Mouse (Mus musculus) ES-Bruce4 (cell line): ENCODE measurements around the gene 2410002F23Rik. TPM values are rescaled to one million over a fixed set of nuclear protein-coding genes. Genes with fewer than 3 reads are reported as not detected.

Experiments used
- H3K27ac ChIP-seq: 2 replicates; pipeline ENCODE4 v1.5.1; 2012; ENCODE audit warnings: low read length, inconsistent platforms; ENCODE audit not compliant: insufficient read depth
- H3K27me3 ChIP-seq: 2 replicates; pipeline ENCODE4 v1.6.1; 2012; ENCODE audit warnings: mild to moderate bottlenecking, low read length, inconsistent platforms; ENCODE audit not compliant: control insufficient read depth, poor library complexity, insufficient read depth, severe bottlenecking
- H3K36me3 ChIP-seq: 2 replicates; pipeline ENCODE4 v1.6.1; 2012; ENCODE audit warnings: inconsistent platforms, mild to moderate bottlenecking, low read length, moderate library complexity; ENCODE audit not compliant: control insufficient read depth, poor library complexity, insufficient read depth, severe bottlenecking
- H3K4me1 ChIP-seq: one replicate; pipeline ENCODE4 v1.8.1; 2011; ENCODE audit warnings: low read length; ENCODE audit not compliant: control insufficient read depth, insufficient read depth
- H3K4me3 ChIP-seq: 2 replicates; pipeline ENCODE4 v1.5.1; 2011; ENCODE audit warnings: low read depth, mild to moderate bottlenecking, low read length
- H3K9ac ChIP-seq: 2 replicates; pipeline ENCODE4 v1.6.1; 2012; ENCODE audit warnings: low read depth, mild to moderate bottlenecking, inconsistent platforms; ENCODE audit not compliant: poor library complexity, severe bottlenecking
- H3K9me3 ChIP-seq: replicated peaks from 2 replicates; pipeline ENCODE4 v1.6.1; 2012; ENCODE audit warnings: mild to moderate bottlenecking, low read length, inconsistent platforms; ENCODE audit not compliant: control insufficient read depth, poor library complexity, insufficient read depth, severe bottlenecking
- CTCF ChIP-seq: IDR thresholded peaks from one replicate; pipeline ENCODE4 v1.8.1; 2011; ENCODE audit warnings: low read depth, low read length
- EP300 ChIP-seq: IDR thresholded peaks from 2 replicates; pipeline ENCODE4 v1.6.1; 2011; ENCODE audit warnings: low read depth, low read length; ENCODE audit not compliant: insufficient read depth
- POLR2A ChIP-seq: IDR thresholded peaks from one replicate; pipeline ENCODE4 v1.8.1; 2011; ENCODE audit warnings: low read length; ENCODE audit not compliant: insufficient read depth
- polyA plus RNA-seq: library from polyadenylated mRNA; stranded (reverse); fragments of >200 nt; gene quantifications from 2 replicates; pipeline ENCODE4 v1.2.4, GENCODE M21; 2011; ENCODE audit warnings: low read depth; ENCODE audit not compliant: missing spikeins, insufficient read depth, insufficient read length

The 2410002F23Rik gene
- polyA plus RNA-seq, 1 experiment = 76.7 TPM

- no peaks in the 10 kb centered on the region for H3K9me3 ChIP-seq
- H3K36me3 ChIP-seq = peaks cover 1% of the 10 kb centered on the region; the same call in 1 of the 2 replicates
- no peaks in the 10 kb centered on the region for H3K4me1 ChIP-seq
- H3K4me3 ChIP-seq = no peak within 1 kb of the TSS
- H3K9ac ChIP-seq = no peak within 1 kb of the TSS
- no peak within 1 kb of the TSS for H3K27ac ChIP-seq
- TF ChIP-seq POLR2A (no peak), CTCF (no peak), EP300 (no peak)
- H3K27me3 ChIP-seq = no peaks in the 10 kb centered on the region
Observed at GRCm38 (mm10) chr7:44257278-44257677, 10.8 kb downstream of the 2410002F23Rik start, which contains the start of gene Acp4. TSS of gene Acp4 (minus strand) at chr7:44257378.

GRCm38 (mm10) chr7:44260410-44260809 is 13.9 kb downstream of the 2410002F23Rik start:
- Histone ChIP-seq H3K36me3 (no peaks in the 10 kb centered on the region), H3K27me3 (no peaks in the 10 kb centered on the region), H3K9me3 (no peaks in the 10 kb centered on the region), H3K9ac (no peak overlapping the region), H3K27ac (no peak overlapping the region), H3K4me1 (no peaks in the 10 kb centered on the region), H3K4me3 (no peak overlapping the region)
- TF ChIP-seq EP300 (no peak), POLR2A (no peak), CTCF (no peak)

GRCm38 (mm10) chr7:44261147-44261546 is 14.6 kb downstream of the 2410002F23Rik start, which contains the start of gene Gm15517:
TSS of gene Gm15517 (plus strand) at chr7:44261447.
- no peaks in the 10 kb centered on the region for H3K9me3 ChIP-seq
- no peak within 1 kb of the TSS for H3K27ac ChIP-seq
- H3K36me3 ChIP-seq = no peaks in the 10 kb centered on the region
- no peaks in the 10 kb centered on the region for H3K27me3 ChIP-seq
- no peaks in the 10 kb centered on the region for H3K4me1 ChIP-seq
- TF ChIP-seq POLR2A (no peak), CTCF (no peak), EP300 (no peak)
- no peak within 1 kb of the TSS for H3K4me3 ChIP-seq
- H3K9ac ChIP-seq = no peak within 1 kb of the TSS

GRCm38 (mm10) chr7:44262791-44263643 is 16.5 kb downstream of the 2410002F23Rik start:
- no peaks in the 10 kb centered on the region for H3K4me1 ChIP-seq
- H3K9me3 ChIP-seq = no peaks in the 10 kb centered on the region
- no peak overlapping the region for H3K27ac ChIP-seq
- peak overlapping the region; percentile 42 for H3K4me3 ChIP-seq
- no peaks in the 10 kb centered on the region for H3K36me3 ChIP-seq
- no peak for TF ChIP-seq POLR2A
- peak; percentile 95 for TF ChIP-seq CTCF
- TF ChIP-seq EP300 = no peak
- H3K9ac ChIP-seq = peak overlapping the region; percentile 20; the same call in 1 of the 2 replicates
- H3K27me3 ChIP-seq = no peaks in the 10 kb centered on the region

GRCm38 (mm10) chr7:44268117-44268516 is 21.6 kb downstream of the 2410002F23Rik start:
- Histone ChIP-seq H3K27ac (no peak overlapping the region), H3K4me1 (no peaks in the 10 kb centered on the region), H3K4me3 (no peak overlapping the region), H3K36me3 (no peaks in the 10 kb centered on the region), H3K9me3 (no peaks in the 10 kb centered on the region), H3K9ac (no peak overlapping the region), H3K27me3 (no peaks in the 10 kb centered on the region)
- no peak for TF ChIP-seq POLR2A
- no peak for TF ChIP-seq EP300

- Histone ChIP-seq H3K4me3 (no peak overlapping the region), H3K9me3 (no peaks in the 10 kb centered on the region), H3K9ac (no peak overlapping the region), H3K27ac (no peak overlapping the region), H3K4me1 (peaks cover 2% of the 10 kb centered on the region), H3K27me3 (no peaks in the 10 kb centered on the region), H3K36me3 (no peaks in the 10 kb centered on the region)
- TF ChIP-seq POLR2A = no peak
- no peak for TF ChIP-seq EP300
- TF ChIP-seq CTCF = no peak
Observed at GRCm38 (mm10) chr7:44269397-44269796, 22.9 kb downstream of the 2410002F23Rik start.
